Mouse (Mus musculus) kidney, adult 2 months (tissue): ENCODE results near the gene Vgll4. TPM values are rescaled to one million over a fixed set of nuclear protein-coding genes. Genes with fewer than 3 reads are reported as not detected.

Experiments
- DNase-seq: peaks from one replicate; pipeline ENCODE4 v3.0.0; 2021
- H3K27ac ChIP-seq: fragments of 200-500 bp; 2 replicates; pipeline ENCODE4 v1.5.1; 2012; ENCODE audit warnings: low read depth, low read length, control low read depth, inconsistent platforms; ENCODE audit not compliant: insufficient read depth
- H3K27me3 ChIP-seq: fragments of 200-500 bp; replicated peaks from 2 replicates; pipeline ENCODE4 v1.6.1; 2012; ENCODE audit warnings: mild to moderate bottlenecking, moderate library complexity, low read length, inconsistent platforms; ENCODE audit not compliant: control insufficient read depth, insufficient read depth
- H3K36me3 ChIP-seq: fragments of 200-500 bp; 2 replicates; pipeline ENCODE4 v1.6.1; 2012; ENCODE audit warnings: mild to moderate bottlenecking, moderate library complexity, low read length, inconsistent platforms; ENCODE audit not compliant: control insufficient read depth, insufficient read depth
- H3K4me1 ChIP-seq: fragments of 200-500 bp; 2 replicates; pipeline ENCODE4 v1.6.1; 2011; ENCODE audit warnings: low read length; ENCODE audit not compliant: control insufficient read depth, insufficient read depth
- H3K4me3 ChIP-seq: fragments of 200-500 bp; 2 replicates; pipeline ENCODE4 v1.5.1; 2011; ENCODE audit warnings: mild to moderate bottlenecking, low read depth, low read length, control low read depth; ENCODE audit not compliant: insufficient read depth
- CTCF ChIP-seq: fragments of 200-500 bp; conservative IDR thresholded peaks from 2 replicates; pipeline ENCODE4 v1.5.1; 2011; ENCODE audit warnings: low read depth, mild to moderate bottlenecking, control low read depth, low read length, moderate library complexity, mixed read lengths; ENCODE audit not compliant: insufficient read depth, insufficient read length
- POLR2A ChIP-seq: fragments of 200-500 bp; IDR thresholded peaks from one replicate; pipeline ENCODE4 v1.6.1; 2011; ENCODE audit warnings: low read depth, low read length, control low read depth
- WGBS: fragments of 180-500 bp; shearing (Covaris S2); methylation state at CpG from one replicate; pipeline ENCODE4 v1.1.7; 2018; 5-methylcytosine and 5-hydroxymethylcytosine counted together
- polyA plus RNA-seq: library from polyadenylated mRNA; depleted of rRNA; stranded (reverse); fragments of >200 nt; gene quantifications from 2 replicates; pipeline ENCODE4 v1.2.3, GENCODE M21; 2012

Vgll4 gene
- polyA plus RNA-seq, 1 experiment = 60.5 TPM

DNA sequence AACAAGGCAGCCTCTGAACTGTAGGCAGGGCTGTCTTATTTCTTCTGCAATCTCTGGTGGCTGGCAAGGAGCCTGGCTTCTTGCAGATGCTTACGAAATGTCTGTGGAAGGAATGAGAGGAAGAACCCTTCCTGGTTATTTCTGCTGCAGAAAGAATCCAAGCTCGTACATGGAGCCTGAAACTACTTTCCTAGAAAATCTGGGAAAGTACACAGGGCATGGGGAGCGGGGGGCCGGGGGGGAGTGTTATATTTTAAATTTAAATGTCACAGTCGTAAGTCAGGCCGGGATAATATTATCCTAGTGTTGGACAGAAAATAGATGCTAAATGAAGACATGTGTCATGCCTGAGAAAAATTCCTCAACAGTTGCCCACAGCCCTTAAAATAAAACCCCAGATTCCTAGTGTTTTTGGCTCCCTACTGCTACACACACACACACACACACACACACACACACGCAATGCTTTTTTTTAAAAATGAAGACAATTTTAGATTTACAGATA, 7.2 kb upstream of the Vgll4 start:
- no peak for TF ChIP-seq POLR2A
- TF ChIP-seq CTCF = no peak
- no peak for DNase-seq
- no peak overlapping the region for H3K27ac ChIP-seq
- WGBS = 81% methylated on average over 7 of the region's 7 CpGs
- H3K4me1 ChIP-seq = peaks cover 4% of the 10 kb centered on the region; the same call in 1 of the 2 replicates
- H3K36me3 ChIP-seq = no peaks in the 10 kb centered on the region
- no peak overlapping the region for H3K4me3 ChIP-seq
- no peaks in the 10 kb centered on the region for H3K27me3 ChIP-seq

DNA sequence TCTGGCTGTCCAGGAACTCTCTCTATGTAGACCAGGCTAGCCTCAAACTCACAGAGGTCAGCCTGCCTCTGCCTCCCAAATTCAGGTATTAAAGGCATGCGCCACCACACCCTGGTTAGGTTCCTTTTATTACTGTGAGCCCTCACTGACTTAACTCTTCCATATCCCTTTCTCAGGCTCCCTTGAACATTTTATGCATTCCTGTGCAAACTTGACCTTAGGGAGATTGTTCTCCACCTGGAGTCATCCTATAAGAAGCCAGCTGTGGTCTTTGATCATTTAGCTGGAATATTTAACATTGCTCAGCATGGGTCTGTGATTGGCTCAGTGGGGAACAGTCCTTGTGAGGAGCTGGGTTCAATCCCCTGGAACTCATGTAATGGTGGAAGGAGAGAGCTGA, 4.5 kb upstream of the Vgll4 start:
- TF ChIP-seq CTCF = no peak
- no peak for TF ChIP-seq POLR2A
- 100% methylated on average over 1 of the region's 1 CpGs for WGBS
- H3K36me3 ChIP-seq = no peaks in the 10 kb centered on the region
- H3K4me1 ChIP-seq = peaks cover 7% of the 10 kb centered on the region; the same call in 1 of the 2 replicates
- H3K4me3 ChIP-seq = no peak overlapping the region
- no peaks in the 10 kb centered on the region for H3K27me3 ChIP-seq
- DNase-seq = no peak
- H3K27ac ChIP-seq = no peak overlapping the region

DNA sequence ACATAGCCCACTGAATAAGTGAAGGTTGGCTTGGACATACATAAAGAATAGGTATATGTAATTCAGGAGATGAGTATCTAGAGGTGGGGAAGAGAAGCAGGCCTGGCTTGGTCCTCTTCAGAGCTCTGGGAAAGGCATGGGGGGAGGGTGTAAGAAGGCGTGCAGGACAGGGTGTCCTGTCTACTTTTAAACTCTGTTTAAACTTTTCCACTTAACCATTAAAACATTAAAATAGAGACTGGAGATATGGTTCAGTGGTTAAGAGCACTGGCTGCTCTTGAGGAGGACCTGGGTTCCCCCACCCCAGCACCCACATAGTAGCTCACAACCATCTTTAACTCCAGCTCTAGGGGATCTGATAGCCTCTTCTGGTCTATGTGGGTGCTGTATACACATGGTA, 3.2 kb upstream of the Vgll4 start:
- WGBS = 31% methylated on average over 1 of the region's 1 CpGs
- Histone ChIP-seq H3K36me3 (no peaks in the 10 kb centered on the region), H3K27ac (no peak overlapping the region), H3K4me1 (peaks cover 7% of the 10 kb centered on the region; the same call in 1 of the 2 replicates), H3K27me3 (no peaks in the 10 kb centered on the region), H3K4me3 (no peak overlapping the region)
- DNase-seq = peak; percentile 24
- no peak for TF ChIP-seq CTCF
- TF ChIP-seq POLR2A = no peak

DNA sequence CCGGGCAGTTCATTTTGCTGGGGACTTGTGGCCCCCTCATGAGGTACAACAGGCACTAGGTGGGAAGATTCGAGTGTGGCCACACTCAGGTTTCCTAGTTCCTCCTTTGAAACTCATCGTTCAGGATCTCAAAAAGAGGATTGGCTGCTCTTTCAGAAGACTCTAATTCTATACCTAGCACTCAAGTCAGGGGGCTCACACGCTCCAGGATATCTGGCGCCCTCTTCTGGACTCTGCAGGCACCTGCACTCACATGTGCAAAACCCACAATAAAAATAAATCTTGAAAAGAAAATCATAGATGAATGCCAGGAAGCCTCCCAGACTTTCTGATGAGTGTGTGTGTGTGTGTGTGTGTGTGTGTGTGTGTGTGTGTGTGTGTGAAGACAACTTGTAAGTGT, 1.1 kb upstream of the Vgll4 start:
- peak; percentile 40 for TF ChIP-seq CTCF
- TF ChIP-seq POLR2A = no peak
- no peak overlapping the region for H3K4me3 ChIP-seq
- 77% methylated on average over 5 of the region's 5 CpGs for WGBS
- H3K27ac ChIP-seq = no peak overlapping the region
- H3K27me3 ChIP-seq = no peaks in the 10 kb centered on the region
- no peak for DNase-seq
- no peaks in the 10 kb centered on the region for H3K36me3 ChIP-seq
- H3K4me1 ChIP-seq = peaks cover 9% of the 10 kb centered on the region; the same call in 1 of the 2 replicates

DNA sequence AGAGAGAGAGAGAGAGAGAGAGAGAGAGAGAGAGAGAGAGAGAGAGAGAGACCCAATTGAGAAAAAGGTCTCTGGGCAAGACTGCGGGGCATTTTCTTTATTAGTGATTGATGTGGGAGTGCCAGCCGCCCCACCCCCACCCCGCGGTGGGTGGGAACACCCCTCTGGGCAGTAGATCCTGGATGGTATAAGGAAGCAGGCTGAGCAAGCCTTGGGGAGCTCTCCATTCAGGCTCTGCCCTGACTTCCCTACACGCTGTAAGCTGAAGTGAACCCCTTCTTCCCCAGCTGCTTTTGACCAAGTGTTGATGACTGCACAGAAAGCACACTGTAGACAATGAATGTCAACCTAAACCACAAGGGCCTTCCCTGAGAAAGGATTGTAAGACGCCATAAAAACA, 592 bp upstream of the Vgll4 start:
- no peak overlapping the region for H3K4me3 ChIP-seq
- H3K27me3 ChIP-seq = no peaks in the 10 kb centered on the region
- WGBS = 28% methylated on average over 6 of the region's 6 CpGs
- DNase-seq = no peak
- H3K27ac ChIP-seq = no peak overlapping the region
- no peaks in the 10 kb centered on the region for H3K36me3 ChIP-seq
- TF ChIP-seq POLR2A (no peak), CTCF (no peak)
- H3K4me1 ChIP-seq = peaks cover 9% of the 10 kb centered on the region; the same call in 1 of the 2 replicates

DNA sequence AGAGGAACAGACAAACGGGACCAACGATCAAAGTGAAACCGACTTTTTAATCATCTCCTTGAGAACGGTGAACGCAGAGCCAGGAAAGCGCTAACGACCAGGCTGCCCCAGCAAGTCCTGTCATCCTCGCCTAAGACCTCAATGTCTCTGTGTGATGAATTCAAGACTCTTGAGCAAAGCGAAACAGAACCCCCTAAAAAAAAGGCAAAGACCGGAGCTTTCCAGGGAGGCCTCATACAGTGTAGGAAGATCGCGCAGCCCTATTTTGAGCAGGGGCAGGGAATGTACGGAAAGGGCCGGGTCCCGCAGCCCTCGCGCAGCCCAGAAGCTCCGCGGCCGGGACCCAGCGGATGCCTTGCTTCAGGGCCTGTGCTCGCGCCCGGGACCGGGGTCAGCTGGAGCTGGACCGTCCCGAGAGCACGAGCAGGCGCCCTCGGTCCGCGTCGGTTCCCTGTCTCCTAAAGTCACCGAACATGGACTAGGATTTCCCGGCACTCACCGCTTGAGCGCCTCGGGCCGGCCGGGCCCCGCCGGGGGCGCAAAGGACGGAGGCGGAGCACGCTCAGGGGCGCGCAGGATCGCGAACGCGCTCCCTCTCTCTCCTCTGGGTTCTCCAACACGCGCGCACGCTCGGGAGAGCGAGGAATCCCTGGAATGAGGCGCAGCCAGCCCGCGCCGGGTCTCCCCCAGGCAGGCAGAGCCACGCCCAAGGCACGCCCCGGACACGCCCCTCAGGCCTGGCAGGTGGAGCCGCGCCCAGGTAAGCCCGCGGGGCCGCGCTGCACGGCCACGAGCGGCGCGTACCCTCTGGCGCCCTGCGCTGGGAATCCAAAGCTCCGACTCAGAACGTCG, 1.2 kb downstream of the Vgll4 start:
- peaks cover 24% of the 10 kb centered on the region; the same call in 1 of the 2 replicates for H3K4me1 ChIP-seq
- DNase-seq = peak; percentile 97
- WGBS = 1% methylated on average over 82 of the region's 82 CpGs
- TF ChIP-seq POLR2A (peak; percentile 49), CTCF (no peak)
- H3K36me3 ChIP-seq = no peaks in the 10 kb centered on the region
- H3K27me3 ChIP-seq = no peaks in the 10 kb centered on the region
- peak overlapping the region; percentile 87 for H3K27ac ChIP-seq
- peak overlapping the region; percentile 72 for H3K4me3 ChIP-seq

DNA sequence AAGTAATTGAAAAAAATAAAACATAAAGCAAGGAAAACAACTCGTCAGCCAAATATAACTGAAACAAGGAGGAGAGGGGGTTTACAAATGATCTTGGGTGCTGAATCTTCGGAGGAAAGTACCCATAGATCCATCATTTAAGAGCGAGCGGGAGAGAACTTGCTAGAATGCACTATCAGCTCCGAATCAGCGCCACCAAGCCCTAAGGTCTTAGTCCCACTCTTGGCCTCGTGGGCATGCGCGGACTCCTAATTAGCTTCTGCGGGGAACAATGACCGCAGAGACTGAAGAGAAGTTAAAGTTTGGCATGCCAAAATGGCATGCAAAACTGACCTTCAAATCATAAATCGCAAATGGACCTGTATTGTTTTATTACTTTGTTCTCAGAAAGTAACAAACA, 2.2 kb downstream of the Vgll4 start:
- 40% methylated on average over 12 of the region's 12 CpGs for WGBS
- DNase-seq = no peak

More for the DNA sequence above, 2.2 kb downstream of the Vgll4 start:
- H3K4me3 ChIP-seq = peak overlapping the region; percentile 19
- no peak overlapping the region for H3K27ac ChIP-seq
- H3K36me3 ChIP-seq = no peaks in the 10 kb centered on the region
- TF ChIP-seq CTCF = no peak
- no peak for TF ChIP-seq POLR2A
- H3K4me1 ChIP-seq = peaks cover 21% of the 10 kb centered on the region; the same call in 1 of the 2 replicates
- no peaks in the 10 kb centered on the region for H3K27me3 ChIP-seq
